Mouse (Mus musculus) adrenal gland, postnatal 25 days (tissue): ENCODE measurements around the gene Elobl. TPM values are rescaled to one million over a fixed set of nuclear protein-coding genes. Genes with fewer than 3 reads are reported as not detected.

ENCODE experiments used
- DNase-seq: peaks from one replicate; pipeline ENCODE4 v3.0.0; 2021; ENCODE audit warnings: mixed read lengths
- total RNA-seq: library from RNA; stranded (reverse); gene quantifications from 2 replicates; pipeline ENCODE4 v1.2.3, GENCODE M21; 2021

Elobl gene
- total RNA-seq, 1 experiment from 2014 or later: not detected

- no peak for DNase-seq
Measured at GRCm38 (mm10) chr11:88986616-88987015, 19.9 kb upstream of the Elobl start.

GRCm38 (mm10) chr11:88981337-88981736 lies 14.6 kb upstream of the Elobl start:
- DNase-seq: no peak

GRCm38 (mm10) chr11:88977188-88977587 lies 10.5 kb upstream of the Elobl start:
- DNase-seq: no peak

GRCm38 (mm10) chr11:88976320-88976719 lies 9.6 kb upstream of the Elobl start:
- no peak for DNase-seq

GRCm38 (mm10) chr11:88973776-88974701 lies 7.3 kb upstream of the Elobl start:
- DNase-seq: peak; percentile 93

- DNase-seq: no peak
Measured at GRCm38 (mm10) chr11:88970202-88970732, 3.5 kb upstream of the Elobl start, which contains the start of gene Coil. TSS of gene Coil (plus strand) at chr11:88970252.

- DNase-seq: no peak
Measured at GRCm38 (mm10) chr11:88958851-88959250, 7.9 kb downstream of the Elobl start.

- peak; percentile 99 for DNase-seq
Measured at GRCm38 (mm10) chr11:88955217-88955969, 11.3 kb downstream of the Elobl start, which contains the start of gene Scpep1. TSS of gene Scpep1 (minus strand) at chr11:88955465.

GRCm38 (mm10) chr11:88954803-88955202 lies 11.9 kb downstream of the Elobl start:
- no peak for DNase-seq

GRCm38 (mm10) chr11:88953582-88953981 lies 13.1 kb downstream of the Elobl start:
- DNase-seq: no peak

GRCm38 (mm10) chr11:88952117-88952516 lies 14.6 kb downstream of the Elobl start:
- no peak for DNase-seq

- DNase-seq: no peak
Measured at GRCm38 (mm10) chr11:88951576-88951975, 15.2 kb downstream of the Elobl start.

GRCm38 (mm10) chr11:88950640-88951250 lies 16.0 kb downstream of the Elobl start:
- DNase-seq: no peak

GRCm38 (mm10) chr11:88949802-88950639 lies 16.7 kb downstream of the Elobl start:
- DNase-seq: no peak

GRCm38 (mm10) chr11:88948896-88949295 lies 17.8 kb downstream of the Elobl start:
- DNase-seq: no peak

GRCm38 (mm10) chr11:88945971-88946585 lies 20.7 kb downstream of the Elobl start:
- no peak for DNase-seq

- DNase-seq: no peak
Measured at GRCm38 (mm10) chr11:88941489-88941888, 25.2 kb downstream of the Elobl start.

- no peak for DNase-seq
Measured at GRCm38 (mm10) chr11:88939634-88940033, 27.1 kb downstream of the Elobl start.

GRCm38 (mm10) chr11:88938770-88939169 lies 28.0 kb downstream of the Elobl start:
- DNase-seq: no peak

- DNase-seq: no peak
Measured at GRCm38 (mm10) chr11:88937886-88938285, 28.8 kb downstream of the Elobl start.
